Mouse (Mus musculus): ENCODE data around the gene Ifi205.
A peak's percentile ranks its signal among the peaks of the same experiment; 100 is the strongest.
"Not testable (repeated sequence)": the region's sequence is repeated elsewhere in the genome, so short reads cannot be mapped to it uniquely, and the experiment has no call there.

Gene Ifi205

DNA sequence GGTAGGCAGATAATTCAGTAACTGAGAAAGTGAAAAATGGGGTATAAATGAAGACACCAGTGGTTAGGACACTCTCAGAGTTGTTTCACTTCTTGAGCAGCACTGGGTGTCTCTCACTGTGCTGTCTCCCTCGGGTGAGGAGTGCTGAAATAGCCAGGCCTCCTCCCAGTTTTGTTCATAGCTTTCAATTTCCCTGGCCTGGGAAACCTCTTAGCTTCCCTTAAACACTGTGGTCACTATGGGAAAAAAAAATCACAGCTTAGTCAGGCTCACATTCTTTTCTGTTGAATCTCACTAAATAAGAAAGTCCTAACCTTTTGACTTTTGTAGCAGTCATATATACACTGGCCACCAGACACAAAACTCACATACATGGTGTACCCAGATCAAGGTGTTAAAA is at the start of gene Ifi205:
Gene Ifi205, minus strand, starts transcription at position 113 of the 400 bp plus-strand sequence.
- DNase-seq (ENCODE audit: extremely low read depth, insufficient read length, low spot score) = peak; percentile 73

DNA sequence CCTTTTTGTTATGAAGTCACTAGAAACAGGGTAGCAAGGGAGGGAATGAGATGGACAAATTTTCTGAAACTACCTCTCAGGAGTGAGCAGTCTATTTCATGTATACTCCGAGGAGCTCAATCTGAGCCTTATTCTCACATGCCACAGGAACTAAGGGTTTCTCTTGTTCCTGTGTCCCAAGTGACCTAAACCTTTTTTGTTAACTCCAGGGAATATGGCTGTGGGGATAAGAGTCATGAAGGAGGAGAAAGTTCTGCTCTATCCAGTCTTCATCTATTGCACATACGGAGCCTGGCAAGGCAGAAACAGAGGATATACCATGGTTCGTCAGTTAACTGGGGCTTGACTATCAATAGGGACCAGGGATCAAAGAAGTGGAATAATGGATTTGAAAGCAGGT is 34.7 kb upstream of the Ifi205 start, which contains the start of gene Olfr430:
Gene Olfr430, plus strand, starts transcription at position 301 of the 400 bp plus-strand sequence.
- DNase-seq (ENCODE audit: extremely low read depth, insufficient read length, low spot score) = no peak

DNA sequence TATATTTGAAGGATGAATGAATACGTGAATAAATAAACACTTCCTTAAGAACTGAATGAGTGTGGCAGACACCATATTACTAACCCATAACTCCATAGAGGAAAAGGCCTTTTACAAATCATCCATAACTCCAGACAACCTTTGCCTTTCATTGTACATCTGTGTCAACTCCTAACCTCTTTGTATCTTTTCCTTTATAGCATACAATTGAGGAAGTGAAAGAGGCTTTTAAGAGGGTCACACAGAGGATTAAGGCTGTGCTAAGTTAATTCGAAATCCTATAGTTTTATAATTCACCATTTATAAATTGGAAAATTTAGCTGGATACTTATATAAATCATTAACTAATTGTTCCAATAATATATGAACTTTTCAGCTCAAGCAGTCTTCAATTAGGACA is 23.6 kb upstream of the Ifi205 start:
- no peak for DNase-seq (ENCODE audit: extremely low read depth, insufficient read length, low spot score)

DNA sequence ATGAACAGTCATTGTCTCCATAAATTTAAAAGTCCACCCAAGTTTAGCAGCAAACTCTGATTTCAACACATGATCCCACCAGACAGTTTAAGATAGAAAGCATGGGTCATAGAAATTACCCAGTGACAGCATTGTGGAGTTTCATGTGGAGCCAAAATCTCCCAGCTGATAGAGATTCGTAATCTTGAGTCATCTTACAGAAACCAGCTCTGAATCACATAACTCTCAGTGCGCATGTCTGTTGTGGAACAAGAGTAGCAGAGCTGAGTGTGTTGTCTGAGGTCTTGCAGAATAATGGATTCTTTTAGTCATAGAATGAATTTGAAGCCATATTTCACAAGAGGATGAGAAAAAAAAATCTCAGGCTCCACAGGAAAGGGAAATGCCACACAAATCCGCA is 21.4 kb upstream of the Ifi205 start:
- no peak for DNase-seq (ENCODE audit: extremely low read depth, insufficient read length, low spot score)

DNA sequence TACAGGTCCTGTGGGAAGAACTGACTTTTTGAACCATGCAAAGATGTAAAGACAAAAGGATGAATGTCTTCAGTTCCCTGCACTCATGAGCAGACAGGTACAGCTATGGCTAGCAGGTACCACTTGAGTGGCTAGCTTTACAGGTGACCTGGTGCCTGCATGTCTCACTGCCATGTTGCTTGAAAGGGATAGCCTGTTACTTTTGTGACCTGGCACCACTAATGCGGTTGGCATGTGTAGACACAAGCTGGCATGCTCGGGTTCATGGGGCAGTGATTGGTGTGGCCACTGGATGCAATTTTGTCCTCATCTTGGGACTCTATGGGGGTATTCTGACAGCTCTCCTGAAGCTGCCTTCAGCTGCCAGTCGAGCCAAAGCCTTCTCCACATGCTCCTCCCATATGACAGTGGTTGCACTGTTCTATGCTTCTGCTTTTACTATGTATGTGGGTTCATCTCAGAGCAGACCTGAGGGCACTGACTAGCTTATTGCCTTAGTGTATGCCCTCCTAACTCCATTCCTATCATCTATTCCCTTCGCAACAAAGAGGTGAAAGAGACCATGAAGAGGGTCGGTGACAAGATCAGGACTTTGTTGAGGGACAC is 20.4 kb upstream of the Ifi205 start:
- DNase-seq (ENCODE audit: extremely low read depth, insufficient read length, low spot score) = no peak

DNA sequence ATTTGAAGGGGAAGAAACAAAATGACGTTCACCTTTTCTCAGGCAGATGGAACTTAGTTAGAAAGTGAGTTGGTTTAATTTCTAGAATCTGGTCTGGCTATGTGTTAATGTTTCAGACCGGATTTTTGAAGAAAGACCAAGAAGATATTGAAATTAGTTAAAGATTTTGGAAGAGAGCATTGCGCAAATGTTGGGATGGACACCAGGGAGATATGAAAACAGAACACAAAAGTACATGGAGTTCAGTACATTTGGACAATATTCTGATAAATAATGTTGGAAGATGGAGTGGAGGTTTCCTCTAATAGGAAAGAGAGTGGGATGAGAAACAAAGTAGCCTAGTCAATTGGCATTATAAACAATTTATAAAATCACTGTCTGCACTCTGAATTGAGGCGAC is 19.9 kb upstream of the Ifi205 start:
- DNase-seq (ENCODE audit: extremely low read depth, insufficient read length, low spot score) = no peak

DNA sequence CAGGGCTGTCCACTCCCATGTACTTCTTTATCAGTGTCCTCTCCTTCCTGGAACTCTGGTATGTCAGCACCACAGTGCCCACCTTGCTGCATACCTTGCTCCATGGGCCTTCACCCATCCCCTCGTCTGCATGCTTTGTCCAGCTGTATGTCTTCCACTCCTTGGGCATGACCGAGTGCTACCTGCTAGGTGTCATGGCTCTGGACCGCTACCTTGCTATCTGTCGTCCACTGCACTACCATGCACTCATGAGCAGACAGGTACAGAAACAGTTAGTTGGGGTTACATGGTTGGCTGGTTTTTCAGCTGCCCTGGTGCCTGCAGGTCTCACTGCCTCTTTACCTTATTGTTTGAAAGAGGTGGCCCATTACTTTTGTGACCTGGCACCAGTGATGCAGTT is 18.9 kb upstream of the Ifi205 start:
- DNase-seq (ENCODE audit: extremely low read depth, insufficient read length, low spot score) = no peak

DNA sequence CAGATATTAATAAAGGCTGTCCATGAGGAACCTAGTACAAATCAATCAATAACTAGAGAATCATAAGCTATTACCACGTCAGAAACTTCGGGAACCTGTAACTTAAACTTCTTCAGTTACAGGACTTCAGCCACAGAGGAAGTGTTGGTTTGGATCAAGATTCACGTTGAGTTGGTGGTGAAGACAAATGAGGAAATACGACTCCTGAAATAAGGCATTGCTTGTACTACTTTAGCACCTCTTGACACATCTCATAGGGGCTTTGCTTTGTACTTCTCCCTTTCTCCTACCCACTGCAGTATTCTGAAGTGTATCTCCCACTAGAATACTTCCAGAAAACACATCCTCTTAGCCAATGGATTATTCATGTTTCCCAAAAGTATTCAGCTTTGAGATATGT is 17.7 kb upstream of the Ifi205 start:
- DNase-seq (ENCODE audit: extremely low read depth, insufficient read length, low spot score) = not testable (repeated sequence)

DNA sequence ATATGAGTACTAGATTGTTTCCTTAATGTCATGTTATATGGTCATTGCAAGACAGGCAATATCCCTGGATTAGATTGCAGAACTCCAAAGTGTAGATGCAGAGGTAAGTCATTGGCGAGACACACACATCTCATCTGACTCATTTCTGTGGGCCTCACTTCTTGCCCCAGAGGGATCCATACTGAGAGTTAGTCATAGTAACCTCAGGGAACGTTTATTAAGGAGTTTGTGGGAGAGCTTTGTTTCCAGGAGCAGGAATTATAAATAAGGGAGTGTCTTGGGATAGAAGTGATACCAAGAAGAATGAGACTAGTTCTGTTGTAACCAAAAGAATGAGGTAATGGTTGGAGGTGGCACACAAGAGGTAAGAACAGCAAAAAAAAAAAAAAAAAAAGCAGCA is 17.3 kb upstream of the Ifi205 start, which contains the start of gene Olfr432:
Gene Olfr432, plus strand, starts transcription at position 313 of the 400 bp plus-strand sequence.
- DNase-seq (ENCODE audit: extremely low read depth, insufficient read length, low spot score) = no peak

DNA sequence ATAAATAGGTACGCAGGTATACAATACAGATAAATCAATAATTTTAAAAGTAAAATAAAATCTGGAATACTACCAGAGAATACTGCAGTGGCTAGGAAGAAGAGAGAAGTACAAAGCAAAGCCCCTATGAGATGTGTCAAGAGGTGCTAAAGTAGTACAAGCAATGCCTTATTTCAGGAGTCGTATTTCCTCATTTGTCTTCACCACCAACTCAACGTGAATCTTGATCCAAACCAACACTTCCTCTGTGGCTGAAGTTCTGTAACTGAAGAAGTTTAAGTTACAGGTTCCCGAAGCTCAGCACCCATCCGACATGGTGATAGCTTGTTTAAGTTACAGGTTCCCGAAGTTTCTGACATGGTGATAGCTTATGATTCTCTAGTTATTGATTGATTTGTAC is 16.6 kb upstream of the Ifi205 start:
- DNase-seq (ENCODE audit: extremely low read depth, insufficient read length, low spot score) = not testable (repeated sequence)

DNA sequence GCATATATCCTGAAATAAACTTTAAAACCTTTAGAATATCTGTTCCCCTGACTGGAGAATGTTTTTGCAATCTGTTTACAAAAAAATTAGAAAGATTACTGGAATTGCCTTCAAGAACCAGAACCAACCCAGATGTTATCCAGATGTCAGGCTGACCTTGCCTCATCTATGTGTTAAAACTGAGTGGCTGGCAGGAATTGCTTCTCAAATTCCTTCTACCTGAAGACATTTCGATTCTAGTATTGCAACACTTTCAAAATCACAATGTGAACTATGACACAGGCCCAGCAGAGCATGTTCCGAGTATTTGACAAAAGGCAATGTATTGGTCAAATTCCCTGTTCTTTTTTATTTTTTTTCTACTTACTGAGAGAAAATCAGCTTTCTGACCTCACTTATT is 12.8 kb upstream of the Ifi205 start:
- no peak for DNase-seq (ENCODE audit: extremely low read depth, insufficient read length, low spot score)

DNA sequence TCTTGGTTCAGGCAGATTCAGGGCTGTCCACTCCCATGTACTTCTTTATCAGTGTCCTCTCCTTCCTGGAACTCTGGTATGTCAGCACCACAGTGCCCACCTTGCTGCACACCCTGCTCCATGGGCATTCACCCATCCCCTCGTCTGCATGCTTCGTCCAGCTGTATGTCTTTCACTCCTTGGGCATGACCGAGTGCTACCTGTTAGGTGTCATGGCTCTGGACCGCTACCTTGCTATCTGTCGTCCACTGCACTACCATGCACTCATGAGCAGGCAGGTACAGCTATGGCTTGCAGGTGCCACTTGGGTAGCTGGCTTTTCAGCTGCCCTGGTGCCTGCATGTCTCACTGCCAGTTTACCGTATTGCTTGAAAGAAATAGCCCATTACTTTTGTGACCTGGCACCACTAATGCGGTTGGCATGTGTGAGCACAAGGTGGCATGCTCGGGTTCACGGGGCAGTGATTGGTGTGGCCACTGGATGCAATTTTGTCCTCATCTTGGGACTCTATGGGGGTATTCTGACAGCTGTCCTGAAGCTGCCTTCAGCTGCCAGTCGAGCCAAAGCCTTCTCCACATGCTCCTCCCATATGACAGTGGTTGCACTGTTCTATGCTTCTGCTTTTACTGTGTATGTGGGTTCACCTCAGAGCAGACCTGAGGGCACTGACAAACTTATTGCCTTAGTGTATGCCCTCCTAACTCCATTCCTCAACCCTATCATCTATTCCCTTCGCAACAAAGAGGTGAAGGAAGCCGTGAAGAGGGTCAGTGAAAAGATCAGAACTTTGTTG is 10.7 kb upstream of the Ifi205 start:
- DNase-seq (ENCODE audit: extremely low read depth, insufficient read length, low spot score) = not testable (repeated sequence)

DNA sequence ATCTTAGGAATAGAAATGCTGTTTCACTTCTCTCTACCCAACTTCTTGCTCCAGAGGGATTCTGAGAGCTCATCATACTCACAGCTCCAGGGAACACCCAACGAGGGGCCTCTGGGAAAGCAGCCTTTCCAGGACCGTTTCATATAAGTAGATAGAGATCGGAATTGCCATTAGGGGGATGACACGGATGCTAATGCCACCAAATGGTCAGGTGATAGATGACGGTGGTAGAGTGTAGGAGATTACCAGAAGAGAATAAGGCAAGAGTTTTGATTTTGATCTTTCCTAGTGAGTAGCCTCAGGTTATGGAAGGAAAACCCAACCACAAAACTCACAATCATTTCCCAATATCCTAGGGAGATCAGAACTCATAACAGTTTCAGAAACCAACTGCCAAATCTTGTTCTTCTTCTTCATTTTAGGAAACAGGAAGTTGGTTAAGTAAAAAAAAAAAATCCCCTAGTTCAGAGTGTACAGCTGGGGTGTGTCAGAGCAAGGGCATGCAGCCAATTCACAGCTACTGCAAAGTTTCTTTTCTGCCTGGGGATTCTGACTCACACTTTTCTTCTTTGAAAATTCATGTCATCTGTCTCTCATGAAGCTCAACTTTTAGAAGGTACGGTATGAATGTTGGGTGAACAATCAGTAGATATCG is 9.0 kb upstream of the Ifi205 start, which contains the start of gene Olfr433:
Gene Olfr433, plus strand, starts transcription at position 183 of the 655 bp plus-strand sequence.
- peak; percentile 16 for DNase-seq (ENCODE audit: extremely low read depth, insufficient read length, low spot score)

DNA sequence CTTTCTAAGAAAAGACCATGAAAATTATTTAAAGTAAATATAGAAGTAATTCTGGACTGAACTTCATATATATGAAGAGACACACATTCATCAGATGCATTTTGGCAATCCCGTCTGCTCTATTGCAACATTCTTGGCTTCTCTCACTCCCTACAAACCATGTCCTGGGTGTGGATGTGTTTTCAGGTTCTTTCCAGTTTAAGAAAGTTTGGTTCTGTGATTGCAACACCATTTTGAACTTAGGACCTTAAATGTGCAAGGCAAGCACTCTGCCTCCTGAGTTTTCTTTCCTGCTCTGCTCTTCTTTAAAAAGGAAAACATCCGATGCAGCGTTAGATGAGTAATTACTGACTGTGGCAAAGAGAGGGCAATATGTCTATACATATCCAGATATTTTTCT is 6.9 kb upstream of the Ifi205 start:
- DNase-seq (ENCODE audit: extremely low read depth, insufficient read length, low spot score) = no peak

DNA sequence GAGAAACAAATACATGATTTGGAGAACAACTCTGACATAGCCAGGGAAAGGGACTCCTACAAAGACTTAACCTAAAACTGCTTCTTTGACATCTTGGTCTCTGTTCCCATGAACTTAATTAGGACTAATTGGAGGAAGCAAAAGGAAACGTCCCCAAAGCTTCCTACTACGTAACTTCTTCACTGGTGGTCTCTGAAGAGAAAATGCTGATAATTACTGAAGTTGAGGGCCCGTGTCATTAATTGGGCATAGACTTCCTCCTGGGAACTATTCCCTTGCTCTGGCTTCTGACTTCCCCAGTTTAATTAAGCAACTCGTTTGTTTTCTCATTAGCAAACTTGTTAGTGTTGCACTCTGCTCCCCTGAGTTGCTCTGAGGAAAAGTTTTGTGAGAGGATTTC is 4.2 kb upstream of the Ifi205 start:
- DNase-seq (ENCODE audit: extremely low read depth, insufficient read length, low spot score) = no peak

DNA sequence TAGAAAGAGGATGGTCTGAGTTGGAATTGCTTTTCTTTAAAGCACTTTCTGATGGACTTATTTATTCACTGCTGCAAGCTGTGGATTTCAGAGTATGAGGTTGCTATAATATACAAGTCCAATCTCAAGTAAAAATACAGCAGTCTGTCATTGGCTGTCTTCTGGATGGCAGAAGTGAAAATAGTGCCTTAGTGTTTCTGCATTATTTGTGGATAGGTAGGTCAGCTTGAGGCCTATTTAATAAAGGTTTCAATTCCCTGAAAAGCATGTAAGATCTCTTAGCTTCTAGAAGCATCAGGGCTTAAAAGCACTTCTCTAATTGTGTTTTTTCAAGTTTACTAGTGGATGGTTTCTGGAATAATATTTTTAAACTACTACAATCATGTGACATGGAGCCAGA is 24.6 kb downstream of the Ifi205 start:
- DNase-seq (ENCODE audit: extremely low read depth, insufficient read length, low spot score) = not testable (repeated sequence)

DNA sequence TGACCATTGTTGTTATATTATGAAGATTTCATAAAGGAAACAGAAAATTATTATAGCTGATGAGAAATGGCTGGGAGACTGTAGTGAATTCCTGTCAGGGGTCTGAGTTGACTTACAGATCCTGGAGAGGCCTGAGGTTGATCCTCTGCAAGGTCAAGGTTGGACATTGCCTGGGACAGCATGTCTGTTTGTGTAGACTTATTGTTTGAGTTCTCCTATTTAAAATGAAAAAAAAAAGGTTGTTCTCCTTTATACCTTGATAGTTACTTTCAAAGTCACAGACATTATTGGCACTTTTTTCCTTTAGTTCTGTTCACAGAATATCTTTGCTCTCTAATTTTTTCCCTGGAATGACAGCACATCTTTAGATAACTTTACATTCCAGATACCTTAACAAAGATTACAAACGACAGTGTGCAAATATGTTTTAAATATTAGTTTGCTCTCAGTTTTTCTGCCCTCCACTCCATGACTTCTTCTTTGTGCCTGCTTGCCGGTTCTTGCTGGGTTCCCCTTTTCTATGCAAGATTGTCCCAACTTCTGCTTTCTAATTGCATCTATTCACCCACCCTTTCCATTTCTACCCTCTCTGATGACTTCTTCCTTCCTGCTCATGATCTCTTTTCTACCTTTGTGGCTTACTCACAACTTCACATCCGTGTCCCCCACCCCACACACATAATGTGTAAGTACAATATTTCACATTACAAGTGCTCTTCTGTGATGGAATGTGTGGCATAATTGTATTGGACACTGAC is 27.1 kb downstream of the Ifi205 start:
- not testable (repeated sequence) for DNase-seq (ENCODE audit: extremely low read depth, insufficient read length, low spot score)

DNA sequence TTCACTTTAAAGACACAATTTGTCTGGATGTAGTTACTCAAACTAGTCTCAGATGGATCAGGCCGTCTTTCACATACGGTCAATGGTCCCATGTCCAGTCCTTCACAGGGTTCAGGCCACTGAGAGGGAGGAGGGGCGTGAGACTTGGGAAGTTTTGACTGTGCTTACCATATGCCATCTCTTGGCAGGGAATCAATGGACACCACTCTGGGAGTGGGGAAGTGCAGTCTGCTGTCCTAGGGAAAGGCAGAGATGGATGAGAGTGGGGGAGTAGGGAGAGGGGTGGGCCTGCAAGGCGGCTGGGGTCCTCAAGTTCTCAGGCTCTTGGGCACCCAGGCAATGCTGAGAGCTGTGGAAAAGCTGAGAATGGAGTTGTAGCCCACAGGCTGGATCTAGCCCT is 36.6 kb downstream of the Ifi205 start:
- DNase-seq (ENCODE audit: extremely low read depth, insufficient read length, low spot score) = no peak

DNA sequence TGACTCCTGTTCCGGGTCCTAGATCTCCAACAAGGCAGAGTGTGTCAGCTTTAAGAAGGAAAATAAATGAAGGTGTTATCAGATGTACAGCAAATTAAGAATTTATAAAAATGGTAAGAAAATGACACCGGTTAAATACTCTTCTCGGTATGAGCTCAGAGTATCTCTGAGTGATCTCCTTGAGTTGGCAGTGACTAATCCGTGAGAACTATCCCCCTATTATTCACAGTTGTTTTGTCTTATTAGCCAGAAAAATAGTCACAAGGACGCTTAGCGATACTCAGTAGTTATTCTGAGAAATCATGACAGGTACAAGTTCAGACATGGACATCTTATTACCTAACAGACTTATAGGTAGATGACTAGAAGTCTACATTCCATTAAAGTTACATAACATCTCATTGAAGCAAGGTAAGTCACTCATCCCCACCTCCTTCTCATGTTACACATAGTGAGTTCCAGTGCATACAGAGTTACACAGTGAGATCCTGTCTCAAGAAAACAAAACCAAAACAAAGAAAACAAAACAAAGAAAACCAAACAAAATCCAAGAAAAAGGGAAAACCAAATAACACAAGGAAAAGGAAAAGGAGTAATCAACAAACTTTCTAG is 48.8 kb downstream of the Ifi205 start, which contains the start of gene Ifi202b:
Gene Ifi202b, minus strand, starts transcription at position 51 of the 612 bp plus-strand sequence.
- not testable (repeated sequence) for DNase-seq (ENCODE audit: extremely low read depth, insufficient read length, low spot score)

DNA sequence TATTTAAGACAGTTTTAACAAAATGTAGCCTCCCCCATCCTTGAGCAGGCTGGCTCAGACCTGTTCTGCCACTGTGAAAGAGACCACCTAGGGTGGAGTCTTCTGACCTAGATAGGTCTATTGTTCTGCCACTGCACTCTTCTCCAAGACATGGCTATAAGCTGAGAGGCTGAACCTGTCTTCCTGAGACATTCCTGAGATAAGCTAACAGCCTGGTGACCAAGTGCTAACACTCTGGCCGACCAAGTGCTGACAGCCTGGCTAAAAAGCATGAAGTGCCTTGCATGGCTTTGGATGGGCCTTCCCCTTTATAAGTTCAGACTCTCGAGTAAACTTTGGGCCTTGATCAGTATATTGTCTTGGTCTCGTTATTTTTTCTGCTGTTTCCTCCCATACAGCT is 50.6 kb downstream of the Ifi205 start:
- DNase-seq (ENCODE audit: extremely low read depth, insufficient read length, low spot score) = not testable (repeated sequence)
